Comparison of ENCODE assay signal across 24 mouse cellular contexts in genomic region chr15:100402347-100402746, GRCm38 (mm10). TPM values are rescaled to one million over a fixed set of nuclear protein-coding genes. Genes with fewer than 3 reads are reported as not detected.
DNase-seq lines count a peak whose midpoint lies in the region; ATAC-seq and TF ChIP-seq lines count a peak whose summit lies in the region.
"Had no signal": no experiment of that assay in that cellular context is flagged by ENCODE, and none has a peak within 500 bp of the region (broad histone marks: within the 10 kb centered on the region; RNA-seq: fewer than 3 reads in every experiment).

No protein-coding gene starts in this region.

- no peaks in the 10 kb centered on the region for H3K9me3 ChIP-seq in liver, embryonic 12.5 days (replicated peaks)
- H3K9me3 ChIP-seq in G1E (replicated peaks): no peaks in the 10 kb centered on the region
- no peaks in the 10 kb centered on the region for H3K9me3 ChIP-seq in intestine, postnatal 0 days (ENCODE audit: control insufficient read depth)
- H3K9me3 ChIP-seq in forebrain, embryonic 12.5 days: no peaks in the 10 kb centered on the region
- H3K9me3 ChIP-seq: embryonic facial prominence, embryonic 13.5 days; forebrain, embryonic 13.5 days; heart, embryonic 15.5 days; hindbrain, embryonic 13.5 days had no signal

- peaks cover 19% of the 10 kb centered on the region; the same call in 1 of the 2 replicates for H3K36me3 ChIP-seq in liver, adult 2 months (ENCODE audit: control insufficient read depth, insufficient read depth, low read length)
- H3K36me3 ChIP-seq in liver, embryonic 12.5 days: peaks cover 100% of the 10 kb centered on the region
- H3K36me3 ChIP-seq in G1E (replicated peaks): peaks cover 100% of the 10 kb centered on the region
- peaks cover 77% of the 10 kb centered on the region for H3K36me3 ChIP-seq in intestine, postnatal 0 days (ENCODE audit: control insufficient read depth, insufficient read depth)
- H3K36me3 ChIP-seq in forebrain, embryonic 12.5 days (replicated peaks): peaks cover 86% of the 10 kb centered on the region

- no peak for TF ChIP-seq POLR2A in liver, adult 2 months (IDR thresholded peaks at IDR 0.05; ENCODE audit: extremely low read depth, insufficient read depth, low read length)

- H3K4me3 ChIP-seq in liver, adult 2 months (ENCODE audit: insufficient read depth, low read depth, low read length): peak overlapping the region; percentile 34
- H3K4me3 ChIP-seq in liver, embryonic 12.5 days: no peak overlapping the region
- peak overlapping the region; percentile 33; the same call in 1 of the 2 replicates for H3K4me3 ChIP-seq in G1E (ENCODE audit: low read depth, low read length)
- peak overlapping the region; percentile 35 for H3K4me3 ChIP-seq in intestine, postnatal 0 days (ENCODE audit: low read depth, low read length)
- H3K4me3 ChIP-seq in forebrain, embryonic 12.5 days (replicated peaks): no peak overlapping the region
- H3K4me3 ChIP-seq: embryonic facial prominence, embryonic 13.5 days; forebrain, embryonic 13.5 days; heart, adult 2 months; heart, embryonic 15.5 days; hindbrain, embryonic 13.5 days had no signal

- H3K27me3 ChIP-seq in liver, adult 2 months (ENCODE audit: control insufficient read depth, insufficient read depth, low read length): no peaks in the 10 kb centered on the region
- H3K27me3 ChIP-seq in liver, embryonic 12.5 days (replicated peaks): no peaks in the 10 kb centered on the region
- no peaks in the 10 kb centered on the region for H3K27me3 ChIP-seq in G1E (ENCODE audit: insufficient read depth, low read length)
- no peaks in the 10 kb centered on the region for H3K27me3 ChIP-seq in intestine, postnatal 0 days (replicated peaks; ENCODE audit: control insufficient read depth, insufficient read depth, low read length)
- no peaks in the 10 kb centered on the region for H3K27me3 ChIP-seq in forebrain, embryonic 12.5 days
- H3K27me3 ChIP-seq: CH12.LX; embryonic facial prominence, embryonic 13.5 days; forebrain, embryonic 13.5 days; heart, embryonic 15.5 days; hindbrain, embryonic 13.5 days had no signal

- H3K27ac ChIP-seq in liver, adult 2 months (replicated peaks; ENCODE audit: insufficient read depth, low read depth, low read length): peak overlapping the region; percentile 79
- no peak overlapping the region; the same call in 1 of the 2 replicates for H3K27ac ChIP-seq in liver, embryonic 12.5 days
- peak overlapping the region; percentile 98 for H3K27ac ChIP-seq in intestine, postnatal 0 days (ENCODE audit: low read depth, low read length)
- H3K27ac ChIP-seq in forebrain, embryonic 12.5 days: no peak overlapping the region
- H3K27ac ChIP-seq: embryonic facial prominence, embryonic 13.5 days; forebrain, embryonic 13.5 days; heart, adult 2 months; heart, embryonic 15.5 days; hindbrain, embryonic 13.5 days had no signal

- no peak for ATAC-seq in liver, embryonic 12.5 days
- peak; percentile 54; the same call in 1 of the 2 replicates for ATAC-seq in G1E (ENCODE audit: extremely low read depth, insufficient number of reproducible peaks, low FRiP score, poor library complexity, severe bottlenecking)
- no peak for ATAC-seq in intestine, postnatal 0 days
- 0 out of 2 replicates have a peak, but pooled peaks have one; percentile 30 for ATAC-seq in megakaryocyte progenitor cell, adult 5-6 weeks (replicated peaks; ENCODE audit: poor library complexity)
- no peak for ATAC-seq in forebrain, embryonic 12.5 days (ENCODE audit: low FRiP score)
- ATAC-seq: forebrain, embryonic 13.5 days; forebrain, postnatal 0 days had no signal

- DNase-seq in liver, adult 2 months (ENCODE audit: extremely low read depth, low read depth, low spot score): no peak
- no peak for DNase-seq in G1E (ENCODE audit: low spot score)
- DNase-seq: adrenal gland, adult 8-10 months; cerebellum, adult 11 months; cerebellum, adult 9-10 months; cerebellum, postnatal 36 days; forebrain, postnatal 0 days; gastrocnemius, postnatal 14 days; heart, adult 2 months; heart, postnatal 14 days had no signal

- WGBS in liver, adult 2 months: 26% methylated on average over 14 of the region's 14 CpGs
- WGBS in liver, embryonic 12.5 days (ENCODE audit: insufficient replicate concordance): 78% methylated on average over 14 of the region's 14 CpGs
- WGBS in intestine, postnatal 0 days: 50% methylated on average over 14 of the region's 14 CpGs
- 92% methylated on average over 14 of the region's 14 CpGs for WGBS in forebrain, embryonic 12.5 days

- TF ChIP-seq CTCF in liver, adult 2 months (IDR thresholded peaks at IDR 0.05; ENCODE audit: low read depth, low read length): no peak
- TF ChIP-seq CTCF in G1E (IDR thresholded peaks at IDR 0.05; ENCODE audit: low read depth, low read length): no peak
- no peak for TF ChIP-seq CTCF in intestine, postnatal 0 days (IDR thresholded peaks at IDR 0.05; ENCODE audit: low read depth)

- H3K4me2 ChIP-seq in liver, embryonic 12.5 days: no peak overlapping the region
- peak overlapping the region; percentile 58 for H3K4me2 ChIP-seq in intestine, postnatal 0 days (replicated peaks; ENCODE audit: low read depth)
- no peak overlapping the region for H3K4me2 ChIP-seq in forebrain, embryonic 12.5 days
- H3K4me2 ChIP-seq: embryonic facial prominence, embryonic 13.5 days; forebrain, embryonic 13.5 days; heart, embryonic 11.5 days; heart, embryonic 15.5 days; hindbrain, embryonic 13.5 days had no signal

- H3K9ac ChIP-seq in liver, adult 2 months (ENCODE audit: low read depth, low read length): peak overlapping the region; percentile 13; the same call in 1 of the 2 replicates
- no peak overlapping the region for H3K9ac ChIP-seq in liver, embryonic 12.5 days
- H3K9ac ChIP-seq in intestine, postnatal 0 days (ENCODE audit: low read depth, low read length): peak overlapping the region; percentile 55
- no peak overlapping the region for H3K9ac ChIP-seq in forebrain, embryonic 12.5 days
- H3K9ac ChIP-seq: embryonic facial prominence, embryonic 13.5 days; forebrain, embryonic 13.5 days; forebrain, postnatal 0 days; heart, embryonic 15.5 days; hindbrain, embryonic 13.5 days had no signal

- peaks cover 22% of the 10 kb centered on the region for H3K4me1 ChIP-seq in liver, adult 2 months (ENCODE audit: control insufficient read depth, insufficient read depth, low read length)
- peaks cover 48% of the 10 kb centered on the region for H3K4me1 ChIP-seq in liver, embryonic 12.5 days
- peaks cover 94% of the 10 kb centered on the region for H3K4me1 ChIP-seq in G1E (ENCODE audit: insufficient read depth, low read depth, low read length)
- peaks cover 8% of the 10 kb centered on the region; the same call in 1 of the 2 replicates for H3K4me1 ChIP-seq in intestine, postnatal 0 days (replicated peaks; ENCODE audit: control insufficient read depth, insufficient read depth, low read length)
- H3K4me1 ChIP-seq in forebrain, embryonic 12.5 days: no peaks in the 10 kb centered on the region
- H3K4me1 ChIP-seq: embryonic facial prominence, embryonic 13.5 days; forebrain, embryonic 13.5 days; hindbrain, embryonic 13.5 days had no signal

- H3K79me2 ChIP-seq in liver, adult 2 months (ENCODE audit: control insufficient read depth, insufficient read depth, low read length): no peaks in the 10 kb centered on the region

RNA-seq across cellular contexts. Expression of gene Gm5475, which starts 19.6 kb away (rescaled TPM):
- not detected in 2 replicates for total RNA-seq in liver, adult 2 months (2014; rRNA removed)
- polyA plus RNA-seq in liver, adult 2 months (2012; rRNA removed): not detected in 2 replicates
- 0.06 and 0.08 TPM in 2 replicates for polyA plus RNA-seq in liver, embryonic 12.5 days (2016; fragmentation: Nextera tagmentation; extraction: Ambion mirVana)
- total RNA-seq in G1E (2014; fragmentation: Nextera tagmentation): not detected in 2 replicates
- 0.05 and 0.17 TPM in 2 replicates for total RNA-seq in G1E (2017)
- polyA plus RNA-seq in G1E (2012): not detected in 2 replicates
- polyA plus RNA-seq in intestine, postnatal 0 days (2015; fragmentation: Nextera tagmentation; extraction: Ambion mirVana): 0.77 and 1.0 TPM in 2 replicates
- total RNA-seq in megakaryocyte progenitor cell, adult 5-6 weeks (2015): not detected in 2 replicates
- total RNA-seq in megakaryocyte progenitor cell, adult 5-6 weeks (2017): not detected in 2 replicates
- 0.08 and 0.17 TPM in 2 replicates for polyA plus RNA-seq in forebrain, embryonic 12.5 days (2016; fragmentation: Nextera tagmentation; extraction: Ambion mirVana)
- total RNA-seq: adrenal gland, postnatal 36 days; CH12.LX; forebrain, postnatal 0 days; gastrocnemius, postnatal 14 days; heart, adult 2 months; heart, postnatal 14 days; hematopoietic stem cell, adult 5-6 weeks had no signal
- polyA plus RNA-seq: embryonic facial prominence, embryonic 13.5 days; forebrain, embryonic 13.5 days; heart, adult 2 months; heart, embryonic 11.5 days; heart, embryonic 15.5 days had no signal

RNA-seq across cellular contexts. Expression of gene Slc11a2, which starts 22.5 kb away (rescaled TPM):
- total RNA-seq in liver, adult 2 months (2014; rRNA removed): 14.5 and 22.3 TPM in 2 replicates
- polyA plus RNA-seq in liver, adult 2 months (2012; rRNA removed): 23.2 and 25.2 TPM in 2 replicates
- 56.5 and 59.7 TPM in 2 replicates for polyA plus RNA-seq in liver, embryonic 12.5 days (2016; fragmentation: Nextera tagmentation; extraction: Ambion mirVana)
- total RNA-seq in G1E (2014; fragmentation: Nextera tagmentation) (66.1 and 95.4 TPM in 2 replicates), G1E (2017) (34.6 and 35.7 TPM in 2 replicates)
- 4.5 and 5.4 TPM in 2 replicates for polyA plus RNA-seq in G1E (2012)
- polyA plus RNA-seq in intestine, postnatal 0 days (2015; fragmentation: Nextera tagmentation; extraction: Ambion mirVana): 44.7 and 49.0 TPM in 2 replicates
- total RNA-seq in megakaryocyte progenitor cell, adult 5-6 weeks (2015): 8.2 and 12.0 TPM in 2 replicates
- 11.0 and 14.6 TPM in 2 replicates for total RNA-seq in megakaryocyte progenitor cell, adult 5-6 weeks (2017)
- 25.6 and 26.0 TPM in 2 replicates for polyA plus RNA-seq in forebrain, embryonic 12.5 days (2016; fragmentation: Nextera tagmentation; extraction: Ambion mirVana)

RNA-seq across cellular contexts. Expression of gene Higd1c, which starts 38.0 kb away (rescaled TPM):
- total RNA-seq in liver, adult 2 months (2014; rRNA removed): not detected in 2 replicates
- polyA plus RNA-seq in liver, adult 2 months (2012; rRNA removed): not detected in 2 replicates
- polyA plus RNA-seq in liver, embryonic 12.5 days (2016; fragmentation: Nextera tagmentation; extraction: Ambion mirVana): not detected in 2 replicates
- total RNA-seq in G1E (2014; fragmentation: Nextera tagmentation) (not detected in 2 replicates), G1E (2017) (not detected in 2 replicates)
- polyA plus RNA-seq in G1E (2012): not detected in 2 replicates
- polyA plus RNA-seq in intestine, postnatal 0 days (2015; fragmentation: Nextera tagmentation; extraction: Ambion mirVana): not detected in 2 replicates
- total RNA-seq in megakaryocyte progenitor cell, adult 5-6 weeks (2015): not detected in 2 replicates
- not detected in 2 replicates for total RNA-seq in megakaryocyte progenitor cell, adult 5-6 weeks (2017)
- not detected in 2 replicates for polyA plus RNA-seq in forebrain, embryonic 12.5 days (2016; fragmentation: Nextera tagmentation; extraction: Ambion mirVana)
- total RNA-seq: adrenal gland, postnatal 36 days; CH12.LX; forebrain, postnatal 0 days; gastrocnemius, adult 18-20 months; gastrocnemius, postnatal 14 days; heart, adult 2 months; heart, postnatal 14 days; hematopoietic stem cell, adult 5-6 weeks had no signal
- polyA plus RNA-seq: embryonic facial prominence, embryonic 13.5 days; forebrain, embryonic 13.5 days; forebrain, postnatal 0 days; gonadal fat pad, adult 2 months; heart, adult 2 months; heart, embryonic 11.5 days; heart, embryonic 15.5 days; hindbrain, embryonic 13.5 days had no signal

RNA-seq across cellular contexts. Expression of gene Mettl7a2, which starts 49.3 kb away (rescaled TPM):
- 0.13 TPM in 1 of 2 replicates, not detected in the other for total RNA-seq in liver, adult 2 months (2014; rRNA removed)
- 0.05 and 0.18 TPM in 2 replicates for polyA plus RNA-seq in liver, adult 2 months (2012; rRNA removed)
- polyA plus RNA-seq in liver, embryonic 12.5 days (2016; fragmentation: Nextera tagmentation; extraction: Ambion mirVana): not detected in 2 replicates
- total RNA-seq in G1E (2014; fragmentation: Nextera tagmentation): 2.2 TPM in 1 of 2 replicates, not detected in the other
- 2.1 and 3.1 TPM in 2 replicates for total RNA-seq in G1E (2017)
- polyA plus RNA-seq in G1E (2012): 2.4 TPM in 2 replicates
- polyA plus RNA-seq in intestine, postnatal 0 days (2015; fragmentation: Nextera tagmentation; extraction: Ambion mirVana): not detected in 2 replicates
- total RNA-seq in megakaryocyte progenitor cell, adult 5-6 weeks (2015): not detected in 2 replicates
- not detected in 2 replicates for total RNA-seq in megakaryocyte progenitor cell, adult 5-6 weeks (2017)
- not detected in 2 replicates for polyA plus RNA-seq in forebrain, embryonic 12.5 days (2016; fragmentation: Nextera tagmentation; extraction: Ambion mirVana)
- total RNA-seq: CH12.LX; forebrain, postnatal 0 days; hematopoietic stem cell, adult 5-6 weeks had no signal
- polyA plus RNA-seq: embryonic facial prominence, embryonic 13.5 days; forebrain, embryonic 13.5 days; forebrain, postnatal 0 days; heart, adult 2 months; heart, embryonic 11.5 days; heart, embryonic 15.5 days; hindbrain, embryonic 13.5 days had no signal

RNA-seq across cellular contexts. Expression of gene Methig1, which starts 49.4 kb away (rescaled TPM):
- not detected in 2 replicates for total RNA-seq in liver, adult 2 months (2014; rRNA removed)
- polyA plus RNA-seq in liver, adult 2 months (2012; rRNA removed): 0.15 TPM in 1 of 2 replicates, not detected in the other
- polyA plus RNA-seq in liver, embryonic 12.5 days (2016; fragmentation: Nextera tagmentation; extraction: Ambion mirVana): not detected in 2 replicates
- total RNA-seq in G1E (2014; fragmentation: Nextera tagmentation) (not detected in 2 replicates), G1E (2017) (not detected in 2 replicates)
- 0.11 and 0.22 TPM in 2 replicates for polyA plus RNA-seq in G1E (2012)
- polyA plus RNA-seq in intestine, postnatal 0 days (2015; fragmentation: Nextera tagmentation; extraction: Ambion mirVana): 0.13 TPM in 1 of 2 replicates, not detected in the other
- total RNA-seq in megakaryocyte progenitor cell, adult 5-6 weeks (2015): not detected in 2 replicates
- not detected in 2 replicates for total RNA-seq in megakaryocyte progenitor cell, adult 5-6 weeks (2017)
- polyA plus RNA-seq in forebrain, embryonic 12.5 days (2016; fragmentation: Nextera tagmentation; extraction: Ambion mirVana): 0.18 TPM in 1 of 2 replicates, not detected in the other
- total RNA-seq: CH12.LX; forebrain, postnatal 0 days; gastrocnemius, adult 18-20 months; gastrocnemius, postnatal 14 days; heart, postnatal 14 days; hematopoietic stem cell, adult 5-6 weeks had no signal
- polyA plus RNA-seq: embryonic facial prominence, embryonic 13.5 days; forebrain, embryonic 13.5 days; forebrain, postnatal 0 days; heart, adult 2 months; heart, embryonic 11.5 days; heart, embryonic 15.5 days had no signal

Comparison
In these comparisons a context has a peak if more than half of its experiments do, and no peak if none do; other contexts are left out.
1. H3K27ac ChIP-seq: peak in liver, adult 2 months (single experiment) and intestine, postnatal 0 days (single experiment); none in liver, embryonic 12.5 days (single experiment) and forebrain, embryonic 12.5 days (single experiment).
2. H3K4me3 ChIP-seq: peak in liver, adult 2 months (single experiment), G1E (single experiment) and intestine, postnatal 0 days (single experiment); none in liver, embryonic 12.5 days (single experiment) and forebrain, embryonic 12.5 days (single experiment).
3. H3K9ac ChIP-seq: peak in liver, adult 2 months (single experiment) and intestine, postnatal 0 days (single experiment); none in liver, embryonic 12.5 days (single experiment) and forebrain, embryonic 12.5 days (single experiment).
4. ATAC-seq: peak in G1E (single experiment) and megakaryocyte progenitor cell, adult 5-6 weeks (single experiment); none in liver, embryonic 12.5 days (single experiment), intestine, postnatal 0 days (single experiment) and forebrain, embryonic 12.5 days (single experiment).